Mouse (Mus musculus): ENCODE data around the gene Scp2.

DNA sequence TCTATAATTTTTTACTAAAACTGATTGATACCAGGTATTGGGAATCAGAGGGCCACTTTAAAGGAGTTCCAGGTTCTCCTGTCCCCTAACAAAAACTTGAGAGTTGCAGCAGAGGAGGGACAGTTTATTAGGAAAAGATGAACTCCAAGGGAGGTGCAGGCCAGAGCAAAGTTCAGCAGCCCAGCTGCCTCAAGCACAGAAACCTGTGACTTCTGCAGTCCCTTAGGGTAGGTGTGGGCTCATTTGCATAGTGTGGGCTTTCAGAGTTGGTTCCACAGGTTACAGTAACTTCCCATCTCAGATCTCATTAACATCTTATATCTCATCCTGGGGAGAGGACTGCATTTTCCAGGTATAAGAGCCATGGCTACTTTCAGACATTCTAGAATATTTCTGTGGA, 1.0 kb downstream of the Scp2 start:
- TF ChIP-seq CHD2 (IDR thresholded peaks at IDR 0.05; ENCODE audit: low read depth, low read length) (no peak), ZNF384 (IDR thresholded peaks at IDR 0.05; ENCODE audit: low read depth, low read length) (no peak), MAFK (IDR thresholded peaks at IDR 0.05; ENCODE audit: insufficient read depth, low read depth, low read length) (no peak)

All from ES-E14 (cell line).